Mouse (Mus musculus) ES-Bruce4 (cell line): ENCODE data around the gene Phf21b. TPM values are rescaled to one million over a fixed set of nuclear protein-coding genes. Genes with fewer than 3 reads are reported as not detected.

ENCODE experiments used
- H3K27ac ChIP-seq: 2 replicates; pipeline ENCODE4 v1.5.1; 2012; ENCODE audit warnings: low read length, inconsistent platforms; ENCODE audit not compliant: insufficient read depth
- H3K27me3 ChIP-seq: 2 replicates; pipeline ENCODE4 v1.6.1; 2012; ENCODE audit warnings: mild to moderate bottlenecking, low read length, inconsistent platforms; ENCODE audit not compliant: control insufficient read depth, poor library complexity, insufficient read depth, severe bottlenecking
- H3K36me3 ChIP-seq: 2 replicates; pipeline ENCODE4 v1.6.1; 2012; ENCODE audit warnings: inconsistent platforms, mild to moderate bottlenecking, low read length, moderate library complexity; ENCODE audit not compliant: control insufficient read depth, poor library complexity, insufficient read depth, severe bottlenecking
- H3K4me1 ChIP-seq: one replicate; pipeline ENCODE4 v1.8.1; 2011; ENCODE audit warnings: low read length; ENCODE audit not compliant: control insufficient read depth, insufficient read depth
- H3K4me3 ChIP-seq: 2 replicates; pipeline ENCODE4 v1.5.1; 2011; ENCODE audit warnings: low read depth, mild to moderate bottlenecking, low read length
- H3K9ac ChIP-seq: 2 replicates; pipeline ENCODE4 v1.6.1; 2012; ENCODE audit warnings: low read depth, mild to moderate bottlenecking, inconsistent platforms; ENCODE audit not compliant: poor library complexity, severe bottlenecking
- H3K9me3 ChIP-seq: replicated peaks from 2 replicates; pipeline ENCODE4 v1.6.1; 2012; ENCODE audit warnings: mild to moderate bottlenecking, low read length, inconsistent platforms; ENCODE audit not compliant: control insufficient read depth, poor library complexity, insufficient read depth, severe bottlenecking
- CTCF ChIP-seq: IDR thresholded peaks from one replicate; pipeline ENCODE4 v1.8.1; 2011; ENCODE audit warnings: low read depth, low read length
- EP300 ChIP-seq: IDR thresholded peaks from 2 replicates; pipeline ENCODE4 v1.6.1; 2011; ENCODE audit warnings: low read depth, low read length; ENCODE audit not compliant: insufficient read depth
- POLR2A ChIP-seq: IDR thresholded peaks from one replicate; pipeline ENCODE4 v1.8.1; 2011; ENCODE audit warnings: low read length; ENCODE audit not compliant: insufficient read depth
- polyA plus RNA-seq: library from polyadenylated mRNA; stranded (reverse); fragments of >200 nt; gene quantifications from 2 replicates; pipeline ENCODE4 v1.2.4, GENCODE M21; 2011; ENCODE audit warnings: low read depth; ENCODE audit not compliant: missing spikeins, insufficient read depth, insufficient read length

Phf21b gene
- polyA plus RNA-seq, 1 experiment, result 4.2 TPM

- H3K27ac ChIP-seq, result no peak overlapping the region
- no peaks in the 10 kb centered on the region for H3K36me3 ChIP-seq
- H3K27me3 ChIP-seq, result no peaks in the 10 kb centered on the region
- H3K4me1 ChIP-seq, result peaks cover 4% of the 10 kb centered on the region
- H3K4me3 ChIP-seq, result no peak overlapping the region
- H3K9me3 ChIP-seq, result no peaks in the 10 kb centered on the region
- TF ChIP-seq EP300 (no peak), POLR2A (no peak), CTCF (no peak)
- H3K9ac ChIP-seq, result no peak overlapping the region
Measured at GRCm38 (mm10) chr15:84809275-84809952, 46.4 kb downstream of the Phf21b start.

GRCm38 (mm10) chr15:84803685-84804084 is 52.2 kb downstream of the Phf21b start:
- H3K4me3 ChIP-seq, result no peak overlapping the region
- H3K4me1 ChIP-seq, result no peaks in the 10 kb centered on the region
- H3K27ac ChIP-seq, result no peak overlapping the region
- H3K9me3 ChIP-seq, result no peaks in the 10 kb centered on the region
- H3K36me3 ChIP-seq, result no peaks in the 10 kb centered on the region
- no peak overlapping the region for H3K9ac ChIP-seq
- peak; percentile 77 for TF ChIP-seq CTCF
- TF ChIP-seq POLR2A, result no peak
- no peak for TF ChIP-seq EP300
- no peaks in the 10 kb centered on the region for H3K27me3 ChIP-seq

GRCm38 (mm10) chr15:84800132-84800531 is 55.7 kb downstream of the Phf21b start:
- H3K4me1 ChIP-seq, result no peaks in the 10 kb centered on the region
- TF ChIP-seq POLR2A, result no peak
- TF ChIP-seq CTCF, result no peak
- no peak for TF ChIP-seq EP300
- H3K27ac ChIP-seq, result no peak overlapping the region
- no peak overlapping the region for H3K4me3 ChIP-seq
- H3K27me3 ChIP-seq, result no peaks in the 10 kb centered on the region
- H3K9me3 ChIP-seq, result no peaks in the 10 kb centered on the region
- no peaks in the 10 kb centered on the region; the same call in 1 of the 2 replicates for H3K36me3 ChIP-seq
- no peak overlapping the region for H3K9ac ChIP-seq

GRCm38 (mm10) chr15:84793649-84794048 is 62.2 kb downstream of the Phf21b start:
- Histone ChIP-seq H3K4me1 (no peaks in the 10 kb centered on the region), H3K27me3 (no peaks in the 10 kb centered on the region), H3K9ac (no peak overlapping the region), H3K27ac (no peak overlapping the region), H3K4me3 (no peak overlapping the region), H3K9me3 (no peaks in the 10 kb centered on the region), H3K36me3 (no peaks in the 10 kb centered on the region; the same call in 1 of the 2 replicates)
- TF ChIP-seq CTCF (peak; percentile 14), EP300 (no peak)

- no peaks in the 10 kb centered on the region for H3K27me3 ChIP-seq
- no peak overlapping the region for H3K9ac ChIP-seq
- TF ChIP-seq EP300 (no peak), CTCF (no peak), POLR2A (no peak)
- H3K4me1 ChIP-seq, result no peaks in the 10 kb centered on the region
- H3K4me3 ChIP-seq, result no peak overlapping the region
- no peaks in the 10 kb centered on the region for H3K9me3 ChIP-seq
- no peak overlapping the region for H3K27ac ChIP-seq
- H3K36me3 ChIP-seq, result no peaks in the 10 kb centered on the region
Measured at GRCm38 (mm10) chr15:84787161-84787560, 68.7 kb downstream of the Phf21b start.

GRCm38 (mm10) chr15:84784812-84785211 is 71.0 kb downstream of the Phf21b start:
- Histone ChIP-seq H3K27ac (no peak overlapping the region), H3K4me3 (no peak overlapping the region), H3K36me3 (no peaks in the 10 kb centered on the region), H3K9me3 (no peaks in the 10 kb centered on the region), H3K4me1 (no peaks in the 10 kb centered on the region), H3K27me3 (no peaks in the 10 kb centered on the region), H3K9ac (no peak overlapping the region)
- TF ChIP-seq POLR2A, result no peak
- TF ChIP-seq CTCF, result no peak
- TF ChIP-seq EP300, result no peak
